Comparison of ENCODE assay signal across 9 mouse cellular contexts in the genomic region with DNA sequence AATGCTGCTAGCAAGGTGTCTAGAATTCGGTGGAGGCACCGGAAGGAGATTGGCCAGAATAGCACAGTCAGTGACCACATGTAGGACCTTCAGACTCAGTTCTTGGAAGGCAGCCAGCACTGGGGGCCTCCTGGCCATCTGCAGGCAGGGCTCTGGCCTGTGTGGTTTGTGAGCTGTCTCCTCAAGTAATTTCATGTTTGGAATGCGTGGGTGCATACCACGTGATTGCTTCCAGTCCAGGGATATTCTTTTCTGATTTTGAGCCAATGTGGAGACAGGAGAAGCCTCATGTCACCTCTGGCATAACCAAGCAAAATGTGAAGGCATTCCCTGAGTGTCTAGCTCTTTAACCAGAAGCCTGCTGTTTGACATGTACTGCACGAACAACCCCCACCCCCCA. TPM values are rescaled to one million over a fixed set of nuclear protein-coding genes. Genes with fewer than 3 reads are reported as not detected.
DNase-seq lines count a peak whose midpoint lies in the region; ATAC-seq lines count a peak whose summit lies in the region.
"Had no signal": no experiment of that assay in that cellular context is flagged by ENCODE, and none has a peak within 500 bp of the region (broad histone marks: within the 10 kb centered on the region; RNA-seq: fewer than 3 reads in every experiment).

No protein-coding gene starts in this region.

- no peaks in the 10 kb centered on the region for H3K27me3 ChIP-seq in midbrain, embryonic 11.5 days (ENCODE audit: control insufficient read depth, insufficient read depth, low read length)
- H3K27me3 ChIP-seq in midbrain, embryonic 14.5 days (ENCODE audit: control insufficient read depth, insufficient read depth, low read length) = no peaks in the 10 kb centered on the region
- H3K27me3 ChIP-seq in heart, embryonic 11.5 days (ENCODE audit: control insufficient read depth, insufficient read depth, low read length) = no peaks in the 10 kb centered on the region

- no peak overlapping the region for H3K27ac ChIP-seq in midbrain, embryonic 11.5 days (ENCODE audit: low read depth, low read length)
- H3K27ac ChIP-seq in midbrain, embryonic 14.5 days (replicated peaks; ENCODE audit: low read depth, low read length) = no peak overlapping the region
- peak overlapping the region; percentile 83 for H3K27ac ChIP-seq in heart, embryonic 11.5 days (ENCODE audit: low read depth, low read length)

- H3K9me3 ChIP-seq in midbrain, embryonic 11.5 days (ENCODE audit: control insufficient read depth, low read length) = no peaks in the 10 kb centered on the region
- no peaks in the 10 kb centered on the region for H3K9me3 ChIP-seq in midbrain, embryonic 14.5 days (ENCODE audit: control insufficient read depth, low read length)
- H3K9me3 ChIP-seq in heart, embryonic 11.5 days (replicated peaks; ENCODE audit: control insufficient read depth, low read length) = no peaks in the 10 kb centered on the region

- H3K4me3 ChIP-seq in midbrain, embryonic 11.5 days (ENCODE audit: low read depth, low read length) = no peak overlapping the region
- H3K4me3 ChIP-seq in midbrain, embryonic 14.5 days (replicated peaks; ENCODE audit: low read depth, low read length) = no peak overlapping the region
- H3K4me3 ChIP-seq in heart, embryonic 11.5 days (ENCODE audit: low read depth, low read length) = no peak overlapping the region

- ATAC-seq in midbrain, embryonic 11.5 days (ENCODE audit: low FRiP score) = no peak
- ATAC-seq in midbrain, embryonic 14.5 days (ENCODE audit: low FRiP score, low TSS enrichment) = no peak
- peak; percentile 82 for ATAC-seq in heart, embryonic 11.5 days (replicated peaks; ENCODE audit: insufficient number of reproducible peaks, low FRiP score, low TSS enrichment)

- peak; percentile 77 for DNase-seq in midbrain, embryonic 11.5 days (ENCODE audit: low spot score, missing footprints)
- no peak for DNase-seq in midbrain, embryonic 14.5 days
- peak; percentile 94 to 95 for DNase-seq in cerebellum, postnatal 10 days
- peak; percentile 92 to 94 for DNase-seq in kidney, postnatal 36 days
- peak; percentile 71 for DNase-seq in skeletal muscle tissue, adult 2 months (ENCODE audit: low read depth, low spot score)
- no peak for DNase-seq in neural tube, embryonic 10.5 days (ENCODE audit: extremely low spot score, low spot score)
- DNase-seq in layer of hippocampus, adult 8-10 months (ENCODE audit: low spot score in 2 of 2) = no peak

- no peaks in the 10 kb centered on the region for H3K4me1 ChIP-seq in midbrain, embryonic 11.5 days (ENCODE audit: control insufficient read depth, insufficient read depth, low read length)
- H3K4me1 ChIP-seq in midbrain, embryonic 14.5 days (ENCODE audit: control insufficient read depth, insufficient read depth, low read length) = no peaks in the 10 kb centered on the region
- peaks cover 26% of the 10 kb centered on the region for H3K4me1 ChIP-seq in heart, embryonic 11.5 days (ENCODE audit: control insufficient read depth, insufficient read depth, low read length)

- no peak overlapping the region for H3K4me2 ChIP-seq in midbrain, embryonic 11.5 days
- no peak overlapping the region for H3K4me2 ChIP-seq in midbrain, embryonic 14.5 days (ENCODE audit: low read length)
- no peak overlapping the region for H3K4me2 ChIP-seq in heart, embryonic 11.5 days

- H3K9ac ChIP-seq in midbrain, embryonic 11.5 days (ENCODE audit: low read length) = no peak overlapping the region
- H3K9ac ChIP-seq in midbrain, embryonic 14.5 days (replicated peaks; ENCODE audit: low read length) = no peak overlapping the region
- no peak overlapping the region for H3K9ac ChIP-seq in heart, embryonic 11.5 days (ENCODE audit: low read depth, low read length)

- no peaks in the 10 kb centered on the region for H3K36me3 ChIP-seq in midbrain, embryonic 11.5 days (ENCODE audit: control insufficient read depth, insufficient read depth, low read length)
- no peaks in the 10 kb centered on the region for H3K36me3 ChIP-seq in midbrain, embryonic 14.5 days (ENCODE audit: control insufficient read depth, insufficient read depth, low read length)
- no peaks in the 10 kb centered on the region for H3K36me3 ChIP-seq in heart, embryonic 11.5 days (ENCODE audit: control insufficient read depth, insufficient read depth, low read length)
- H3K36me3 ChIP-seq: G1E had no signal

- 85% methylated on average over 5 of the region's 5 CpGs for WGBS in midbrain, embryonic 11.5 days
- 80% methylated on average over 5 of the region's 5 CpGs for WGBS in midbrain, embryonic 14.5 days
- 20% methylated on average over 5 of the region's 5 CpGs for WGBS in heart, embryonic 11.5 days (ENCODE audit: insufficient replicate concordance)

RNA-seq across cellular contexts. Expression of gene Htra1, which starts 28.8 kb away (rescaled TPM):
- 2.7 and 3.5 TPM in 2 replicates for polyA plus RNA-seq in midbrain, embryonic 11.5 days (2014; fragmentation: Nextera tagmentation; extraction: Ambion mirVana)
- 6.9 and 12.7 TPM in 2 replicates for polyA plus RNA-seq in midbrain, embryonic 14.5 days (2014; fragmentation: Nextera tagmentation; extraction: Ambion mirVana)
- polyA plus RNA-seq in heart, embryonic 11.5 days (2014; fragmentation: Nextera tagmentation; extraction: Ambion mirVana) = 38.7 TPM in 2 replicates
- total RNA-seq in layer of hippocampus, adult 8-10 months (2022) = 100 to 1,000 TPM; 184 to 219 (median 213) TPM
- total RNA-seq: G1E had no signal
- polyA plus RNA-seq: G1E had no signal

Comparison
In these comparisons a context has a peak if more than half of its experiments do, and no peak if none do; other contexts are left out.
1. DNase-seq: peak in midbrain, embryonic 11.5 days (single experiment), cerebellum, postnatal 10 days (2 of 2), kidney, postnatal 36 days (2 of 2) and skeletal muscle tissue, adult 2 months (single experiment); none in midbrain, embryonic 14.5 days (single experiment), neural tube, embryonic 10.5 days (single experiment) and layer of hippocampus, adult 8-10 months (0 of 2).